Mouse (Mus musculus): ENCODE results near the gene Grb10. TPM values are rescaled to one million over a fixed set of nuclear protein-coding genes. Genes with fewer than 3 reads are reported as not detected.
A peak's percentile ranks its signal among the peaks of the same experiment; 100 is the strongest.

The Grb10 gene
- polyA plus RNA-seq, 1 experiment from 2014 or later: 115 TPM

GRCm38 (mm10) chr11:11944082-11944349 is 94.5 kb downstream of the Grb10 start:
- Histone ChIP-seq H3K4me2 (no peak overlapping the region), H3K4me3 (replicated peaks) (no peak overlapping the region), H3K27ac (no peak overlapping the region), H3K36me3 (peaks cover 58% of the 10 kb centered on the region), H3K27me3 (no peaks in the 10 kb centered on the region), H3K9ac (no peak overlapping the region), H3K9me3 (replicated peaks) (no peaks in the 10 kb centered on the region), H3K4me1 (replicated peaks) (peaks cover 20% of the 10 kb centered on the region)
- DNase-seq: no peak
- no peak for ATAC-seq (ENCODE audit: low read depth)

GRCm38 (mm10) chr11:11943240-11944081 is 95.0 kb downstream of the Grb10 start:
- no peak overlapping the region for H3K4me2 ChIP-seq
- ATAC-seq (ENCODE audit: low read depth): no peak
- no peak overlapping the region for H3K4me3 ChIP-seq (replicated peaks)
- H3K27me3 ChIP-seq: no peaks in the 10 kb centered on the region
- H3K27ac ChIP-seq: no peak overlapping the region
- H3K9ac ChIP-seq: no peak overlapping the region
- no peak for DNase-seq
- H3K36me3 ChIP-seq: peaks cover 57% of the 10 kb centered on the region
- H3K9me3 ChIP-seq (replicated peaks): no peaks in the 10 kb centered on the region
- 80% methylated on average over 13 of the region's 13 CpGs for WGBS (ENCODE audit: insufficient replicate concordance)
- peaks cover 14% of the 10 kb centered on the region for H3K4me1 ChIP-seq (replicated peaks)

- Histone ChIP-seq H3K27ac (no peak overlapping the region), H3K36me3 (peaks cover 61% of the 10 kb centered on the region), H3K4me1 (replicated peaks) (peaks cover 10% of the 10 kb centered on the region), H3K9ac (no peak overlapping the region), H3K9me3 (replicated peaks) (no peaks in the 10 kb centered on the region), H3K4me3 (replicated peaks) (no peak overlapping the region), H3K27me3 (no peaks in the 10 kb centered on the region), H3K4me2 (no peak overlapping the region)
- DNase-seq (no peak), ATAC-seq (ENCODE audit: low read depth) (no peak)
- 65% methylated on average over 6 of the region's 6 CpGs for WGBS (ENCODE audit: insufficient replicate concordance)
Measured at GRCm38 (mm10) chr11:11942320-11943217, 95.9 kb downstream of the Grb10 start.

- Histone ChIP-seq H3K36me3 (peaks cover 70% of the 10 kb centered on the region), H3K4me3 (replicated peaks) (no peak overlapping the region), H3K4me1 (replicated peaks) (peaks cover 10% of the 10 kb centered on the region), H3K9ac (no peak overlapping the region), H3K27ac (no peak overlapping the region), H3K27me3 (no peaks in the 10 kb centered on the region), H3K4me2 (no peak overlapping the region), H3K9me3 (replicated peaks) (no peaks in the 10 kb centered on the region)
- no peak for DNase-seq
- 77% methylated on average over 5 of the region's 5 CpGs for WGBS (ENCODE audit: insufficient replicate concordance)
- no peak for ATAC-seq (ENCODE audit: low read depth)
Measured at GRCm38 (mm10) chr11:11940833-11941681, 97.4 kb downstream of the Grb10 start.

GRCm38 (mm10) chr11:11939611-11940010 is 98.9 kb downstream of the Grb10 start:
- no peak overlapping the region for H3K4me2 ChIP-seq
- no peaks in the 10 kb centered on the region for H3K27me3 ChIP-seq
- H3K27ac ChIP-seq: no peak overlapping the region
- peaks cover 72% of the 10 kb centered on the region for H3K36me3 ChIP-seq
- peaks cover 10% of the 10 kb centered on the region for H3K4me1 ChIP-seq (replicated peaks)
- peak; percentile 37; the same call in 1 of the 2 replicates for ATAC-seq (ENCODE audit: low read depth)
- H3K4me3 ChIP-seq (replicated peaks): no peak overlapping the region
- no peak for DNase-seq
- no peak overlapping the region for H3K9ac ChIP-seq
- WGBS (ENCODE audit: insufficient replicate concordance): 28% methylated on average over 3 of the region's 3 CpGs
- H3K9me3 ChIP-seq (replicated peaks): no peaks in the 10 kb centered on the region

- Histone ChIP-seq H3K4me3 (replicated peaks) (no peak overlapping the region), H3K36me3 (peaks cover 71% of the 10 kb centered on the region), H3K27ac (no peak overlapping the region), H3K27me3 (no peaks in the 10 kb centered on the region), H3K9ac (no peak overlapping the region), H3K4me1 (replicated peaks) (peaks cover 10% of the 10 kb centered on the region), H3K9me3 (replicated peaks) (no peaks in the 10 kb centered on the region), H3K4me2 (no peak overlapping the region)
- no peak for ATAC-seq (ENCODE audit: low read depth)
- DNase-seq: no peak
- WGBS (ENCODE audit: insufficient replicate concordance): 72% methylated on average over 1 of the region's 1 CpGs
Measured at GRCm38 (mm10) chr11:11938591-11938990, 99.9 kb downstream of the Grb10 start.

GRCm38 (mm10) chr11:11937340-11938030 is 101.0 kb downstream of the Grb10 start:
- Histone ChIP-seq H3K27ac (no peak overlapping the region), H3K4me3 (replicated peaks) (no peak overlapping the region), H3K9ac (no peak overlapping the region), H3K9me3 (replicated peaks) (no peaks in the 10 kb centered on the region), H3K4me2 (no peak overlapping the region), H3K36me3 (peaks cover 73% of the 10 kb centered on the region), H3K4me1 (replicated peaks) (peaks cover 7% of the 10 kb centered on the region), H3K27me3 (no peaks in the 10 kb centered on the region)
- ATAC-seq (ENCODE audit: low read depth) (no peak), DNase-seq (no peak)
- 68% methylated on average over 10 of the region's 10 CpGs for WGBS (ENCODE audit: insufficient replicate concordance)

GRCm38 (mm10) chr11:11934808-11935207 is 103.7 kb downstream of the Grb10 start:
- no peak for DNase-seq
- WGBS (ENCODE audit: insufficient replicate concordance): 78% methylated on average over 8 of the region's 8 CpGs
- no peaks in the 10 kb centered on the region for H3K9me3 ChIP-seq (replicated peaks)
- ATAC-seq (ENCODE audit: low read depth): no peak
- H3K9ac ChIP-seq: no peak overlapping the region
- peaks cover 7% of the 10 kb centered on the region for H3K4me1 ChIP-seq (replicated peaks)
- H3K27ac ChIP-seq: no peak overlapping the region
- H3K36me3 ChIP-seq: peaks cover 69% of the 10 kb centered on the region
- H3K4me2 ChIP-seq: no peak overlapping the region
- H3K4me3 ChIP-seq (replicated peaks): no peak overlapping the region
- no peaks in the 10 kb centered on the region for H3K27me3 ChIP-seq

GRCm38 (mm10) chr11:11932102-11932789 is 106.2 kb downstream of the Grb10 start:
- peak; percentile 13; the same call in 1 of the 2 replicates for ATAC-seq (ENCODE audit: low read depth)
- WGBS (ENCODE audit: insufficient replicate concordance): 68% methylated on average over 11 of the region's 11 CpGs

GRCm38 (mm10) chr11:11931688-11932087 is 106.8 kb downstream of the Grb10 start:
- 74% methylated on average over 5 of the region's 5 CpGs for WGBS (ENCODE audit: insufficient replicate concordance)
- Histone ChIP-seq H3K36me3 (peaks cover 47% of the 10 kb centered on the region), H3K4me3 (replicated peaks) (no peak overlapping the region), H3K27me3 (no peaks in the 10 kb centered on the region), H3K27ac (no peak overlapping the region), H3K4me2 (no peak overlapping the region), H3K4me1 (replicated peaks) (0 out of 2 replicates have a peak, but pooled peaks cover 8% of the 10 kb centered on the region), H3K9me3 (replicated peaks) (no peaks in the 10 kb centered on the region), H3K9ac (no peak overlapping the region)
- DNase-seq (no peak), ATAC-seq (ENCODE audit: low read depth) (no peak)

More at GRCm38 (mm10) chr11:11932102-11932789, 106.2 kb downstream of the Grb10 start:
- Histone ChIP-seq H3K4me1 (replicated peaks) (0 out of 2 replicates have a peak, but pooled peaks cover 8% of the 10 kb centered on the region), H3K4me2 (no peak overlapping the region), H3K9ac (no peak overlapping the region), H3K9me3 (replicated peaks) (no peaks in the 10 kb centered on the region), H3K27me3 (no peaks in the 10 kb centered on the region), H3K36me3 (peaks cover 53% of the 10 kb centered on the region), H3K4me3 (replicated peaks) (no peak overlapping the region), H3K27ac (no peak overlapping the region)
- DNase-seq: no peak

Measured in liver, embryonic 13.5 days (tissue).